Mouse (Mus musculus): ENCODE measurements around the gene Zfp710.
A peak's percentile ranks its signal among the peaks of the same experiment; 100 is the strongest.
"Not testable (repeated sequence)": the region's sequence is repeated elsewhere in the genome, so short reads cannot be mapped to it uniquely, and the experiment has no call there.

DNA sequence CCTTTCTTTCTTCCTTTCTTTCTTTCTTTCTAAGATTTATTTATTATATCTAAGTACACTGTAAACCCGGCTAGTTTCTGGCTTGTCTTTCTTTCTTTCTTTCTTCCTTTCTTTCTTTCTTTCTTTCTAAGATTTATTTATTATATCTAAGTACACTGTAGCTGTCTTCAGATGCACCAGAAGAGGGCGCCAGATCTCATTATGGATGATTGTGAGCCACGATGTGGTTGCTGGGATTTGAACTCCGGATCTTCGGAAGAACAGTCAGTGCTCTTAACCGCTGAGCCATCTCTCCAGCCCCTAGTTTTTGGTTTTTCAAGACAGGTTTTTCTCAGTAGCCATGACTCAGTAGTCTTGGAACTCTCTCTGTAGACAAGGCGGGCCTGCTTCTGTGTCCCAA, 106.7 kb downstream of the Zfp710 start:
- TF ChIP-seq CTCF (conservative IDR thresholded peaks at IDR 0.05 in 1 of 2, IDR thresholded peaks at IDR 0.05 in 1 of 2; ENCODE audit: low read depth in 2 of 2, low read length in 2 of 2), result peak in 1 of 2 experiments; percentile 36; a peak in 1 of 4 replicates
- TF ChIP-seq IRF4 (IDR thresholded peaks at IDR 0.05; ENCODE audit: low read depth, low read length); CHD2 (IDR thresholded peaks at IDR 0.05; ENCODE audit: low read length); MEF2A (IDR thresholded peaks at IDR 0.05; ENCODE audit: borderline replicate concordance, low read depth, low read length); POLR2A (IDR thresholded peaks at IDR 0.05; ENCODE audit: low read depth, low read length); SMC3 (IDR thresholded peaks at IDR 0.05; ENCODE audit: low read depth, low read length); ZKSCAN1 (IDR thresholded peaks at IDR 0.05; ENCODE audit: borderline replicate concordance, low read depth, low read length); ELF1 (IDR thresholded peaks at IDR 0.05; ENCODE audit: low read depth, low read length); BHLHE40 (IDR thresholded peaks at IDR 0.05; ENCODE audit: low read depth, low read length); MYC (IDR thresholded peaks at IDR 0.05; ENCODE audit: low read depth, low read length): not testable (repeated sequence)

All from CH12.LX (cell line).